Mouse (Mus musculus) ES-Bruce4 (cell line): ENCODE data around the gene Pibf1. TPM values are rescaled to one million over a fixed set of nuclear protein-coding genes. Genes with fewer than 3 reads are reported as not detected.

Experiments
- H3K27ac ChIP-seq: 2 replicates; pipeline ENCODE4 v1.5.1; 2012; ENCODE audit warnings: low read length, inconsistent platforms; ENCODE audit not compliant: insufficient read depth
- H3K27me3 ChIP-seq: 2 replicates; pipeline ENCODE4 v1.6.1; 2012; ENCODE audit warnings: mild to moderate bottlenecking, low read length, inconsistent platforms; ENCODE audit not compliant: control insufficient read depth, poor library complexity, insufficient read depth, severe bottlenecking
- H3K36me3 ChIP-seq: 2 replicates; pipeline ENCODE4 v1.6.1; 2012; ENCODE audit warnings: inconsistent platforms, mild to moderate bottlenecking, low read length, moderate library complexity; ENCODE audit not compliant: control insufficient read depth, poor library complexity, insufficient read depth, severe bottlenecking
- H3K4me1 ChIP-seq: one replicate; pipeline ENCODE4 v1.8.1; 2011; ENCODE audit warnings: low read length; ENCODE audit not compliant: control insufficient read depth, insufficient read depth
- H3K4me3 ChIP-seq: 2 replicates; pipeline ENCODE4 v1.5.1; 2011; ENCODE audit warnings: low read depth, mild to moderate bottlenecking, low read length
- H3K9ac ChIP-seq: 2 replicates; pipeline ENCODE4 v1.6.1; 2012; ENCODE audit warnings: low read depth, mild to moderate bottlenecking, inconsistent platforms; ENCODE audit not compliant: poor library complexity, severe bottlenecking
- H3K9me3 ChIP-seq: replicated peaks from 2 replicates; pipeline ENCODE4 v1.6.1; 2012; ENCODE audit warnings: mild to moderate bottlenecking, low read length, inconsistent platforms; ENCODE audit not compliant: control insufficient read depth, poor library complexity, insufficient read depth, severe bottlenecking
- CTCF ChIP-seq: IDR thresholded peaks from one replicate; pipeline ENCODE4 v1.8.1; 2011; ENCODE audit warnings: low read depth, low read length
- EP300 ChIP-seq: IDR thresholded peaks from 2 replicates; pipeline ENCODE4 v1.6.1; 2011; ENCODE audit warnings: low read depth, low read length; ENCODE audit not compliant: insufficient read depth
- POLR2A ChIP-seq: IDR thresholded peaks from one replicate; pipeline ENCODE4 v1.8.1; 2011; ENCODE audit warnings: low read length; ENCODE audit not compliant: insufficient read depth
- polyA plus RNA-seq: library from polyadenylated mRNA; stranded (reverse); fragments of >200 nt; gene quantifications from 2 replicates; pipeline ENCODE4 v1.2.4, GENCODE M21; 2011; ENCODE audit warnings: low read depth; ENCODE audit not compliant: missing spikeins, insufficient read depth, insufficient read length

Gene Pibf1
- polyA plus RNA-seq, 1 experiment, result 26.7 TPM

GRCm38 (mm10) chr14:99229071-99229780 lies 130.0 kb downstream of the Pibf1 start:
- Histone ChIP-seq H3K27ac (no peak overlapping the region), H3K4me3 (no peak overlapping the region), H3K4me1 (no peaks in the 10 kb centered on the region), H3K27me3 (no peaks in the 10 kb centered on the region), H3K36me3 (no peaks in the 10 kb centered on the region), H3K9me3 (peaks cover 6% of the 10 kb centered on the region; the same call in 1 of the 2 replicates), H3K9ac (no peak overlapping the region)
- TF ChIP-seq POLR2A (no peak), CTCF (no peak)

DNA sequence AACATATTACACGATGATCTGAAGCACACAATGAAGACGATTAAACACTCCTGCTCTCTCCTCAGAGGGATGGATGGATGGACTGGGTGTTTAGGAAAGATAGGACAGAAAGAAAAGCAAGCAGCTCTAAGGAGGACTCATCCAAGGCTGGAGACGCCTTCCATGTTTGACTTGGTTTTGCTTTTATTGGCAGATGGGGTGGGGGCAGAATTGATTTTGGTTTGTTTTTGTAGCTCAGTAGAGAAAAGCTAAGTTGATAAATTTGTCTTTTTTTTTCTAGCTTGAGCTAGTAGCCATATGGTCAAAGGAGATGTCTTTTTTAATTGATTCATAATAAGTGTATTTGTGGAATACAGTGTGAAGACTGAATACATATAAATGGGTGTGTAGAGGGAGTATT lies 133.8 kb downstream of the Pibf1 start:
- Histone ChIP-seq H3K4me3 (no peak overlapping the region), H3K4me1 (no peaks in the 10 kb centered on the region), H3K27ac (no peak overlapping the region), H3K9ac (no peak overlapping the region), H3K9me3 (peaks cover 6% of the 10 kb centered on the region; the same call in 1 of the 2 replicates), H3K36me3 (no peaks in the 10 kb centered on the region), H3K27me3 (no peaks in the 10 kb centered on the region)
- TF ChIP-seq POLR2A, result no peak

- Histone ChIP-seq H3K4me1 (no peaks in the 10 kb centered on the region), H3K4me3 (no peak overlapping the region), H3K27ac (no peak overlapping the region), H3K27me3 (no peaks in the 10 kb centered on the region), H3K36me3 (no peaks in the 10 kb centered on the region), H3K9ac (no peak overlapping the region), H3K9me3 (no peaks in the 10 kb centered on the region)
- TF ChIP-seq POLR2A (no peak), EP300 (no peak), CTCF (no peak)
Measured at GRCm38 (mm10) chr14:99237115-99237514, 137.9 kb downstream of the Pibf1 start.

GRCm38 (mm10) chr14:99240563-99240962 lies 141.3 kb downstream of the Pibf1 start:
- no peak overlapping the region for H3K9ac ChIP-seq
- H3K4me1 ChIP-seq, result no peaks in the 10 kb centered on the region
- no peak overlapping the region for H3K27ac ChIP-seq
- no peaks in the 10 kb centered on the region for H3K9me3 ChIP-seq
- H3K4me3 ChIP-seq, result no peak overlapping the region
- TF ChIP-seq EP300, result no peak
- TF ChIP-seq POLR2A, result no peak
- TF ChIP-seq CTCF, result no peak
- H3K27me3 ChIP-seq, result no peaks in the 10 kb centered on the region
- H3K36me3 ChIP-seq, result no peaks in the 10 kb centered on the region

DNA sequence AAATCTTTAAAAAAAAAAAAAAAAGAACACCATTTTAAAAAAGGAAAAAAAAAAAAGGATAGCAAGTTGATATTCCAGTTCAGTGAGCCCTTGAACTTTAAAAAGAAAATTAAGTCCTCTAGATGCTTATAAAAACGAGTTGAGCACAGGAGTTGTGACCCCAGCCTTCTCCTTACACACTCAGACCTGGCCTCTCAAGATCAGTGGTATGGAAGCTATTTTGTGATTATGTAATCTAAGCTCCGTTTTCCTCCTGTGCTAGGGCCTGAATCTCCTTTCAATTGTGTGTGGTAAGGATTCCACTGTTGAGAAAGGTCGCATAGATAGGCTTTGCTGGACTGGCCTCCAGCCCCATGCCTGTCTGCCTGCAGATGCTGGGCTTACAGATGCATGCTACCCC lies 145.3 kb downstream of the Pibf1 start:
- Histone ChIP-seq H3K4me3 (no peak overlapping the region), H3K27me3 (no peaks in the 10 kb centered on the region), H3K27ac (no peak overlapping the region), H3K9ac (no peak overlapping the region), H3K4me1 (no peaks in the 10 kb centered on the region), H3K9me3 (no peaks in the 10 kb centered on the region), H3K36me3 (no peaks in the 10 kb centered on the region)
- TF ChIP-seq CTCF, result no peak
- TF ChIP-seq EP300, result no peak
- no peak for TF ChIP-seq POLR2A

GRCm38 (mm10) chr14:99262026-99262425 lies 162.8 kb downstream of the Pibf1 start:
- H3K27ac ChIP-seq, result no peak overlapping the region
- H3K9me3 ChIP-seq, result no peaks in the 10 kb centered on the region
- no peaks in the 10 kb centered on the region for H3K36me3 ChIP-seq
- no peaks in the 10 kb centered on the region for H3K27me3 ChIP-seq
- H3K4me3 ChIP-seq, result no peak overlapping the region
- peaks cover 6% of the 10 kb centered on the region for H3K4me1 ChIP-seq
- TF ChIP-seq POLR2A (no peak), CTCF (no peak), EP300 (no peak)
- H3K9ac ChIP-seq, result no peak overlapping the region
